Mouse (Mus musculus): ENCODE measurements around the gene Six4. TPM values are rescaled to one million over a fixed set of nuclear protein-coding genes. Genes with fewer than 3 reads are reported as not detected.

The Six4 gene
- polyA plus RNA-seq (2017; shearing (Covaris generic)): 0.22 TPM

DNA sequence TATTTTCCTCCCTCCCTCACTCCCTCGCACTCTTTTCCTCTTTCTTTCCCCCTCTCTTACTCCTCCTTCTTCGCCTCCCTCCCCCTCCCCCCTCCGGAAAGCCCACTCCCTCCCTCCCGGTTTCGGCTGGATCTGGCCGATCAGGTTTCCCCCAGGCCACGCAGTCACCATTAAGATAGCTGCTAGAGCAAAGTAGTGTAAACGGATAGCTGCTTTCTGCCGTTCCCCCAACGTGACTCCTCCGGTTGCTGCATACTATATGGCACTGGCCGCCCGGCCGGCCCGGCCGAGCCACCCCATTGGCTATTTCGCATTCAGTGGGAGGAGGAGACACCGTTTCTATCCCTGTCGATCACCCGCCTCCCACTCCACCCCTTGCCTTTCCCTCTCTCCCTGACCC is at the start of gene Six4:
Gene Six4 (minus strand): TSS at position 261 of the 400 bp plus-strand sequence.

DNA sequence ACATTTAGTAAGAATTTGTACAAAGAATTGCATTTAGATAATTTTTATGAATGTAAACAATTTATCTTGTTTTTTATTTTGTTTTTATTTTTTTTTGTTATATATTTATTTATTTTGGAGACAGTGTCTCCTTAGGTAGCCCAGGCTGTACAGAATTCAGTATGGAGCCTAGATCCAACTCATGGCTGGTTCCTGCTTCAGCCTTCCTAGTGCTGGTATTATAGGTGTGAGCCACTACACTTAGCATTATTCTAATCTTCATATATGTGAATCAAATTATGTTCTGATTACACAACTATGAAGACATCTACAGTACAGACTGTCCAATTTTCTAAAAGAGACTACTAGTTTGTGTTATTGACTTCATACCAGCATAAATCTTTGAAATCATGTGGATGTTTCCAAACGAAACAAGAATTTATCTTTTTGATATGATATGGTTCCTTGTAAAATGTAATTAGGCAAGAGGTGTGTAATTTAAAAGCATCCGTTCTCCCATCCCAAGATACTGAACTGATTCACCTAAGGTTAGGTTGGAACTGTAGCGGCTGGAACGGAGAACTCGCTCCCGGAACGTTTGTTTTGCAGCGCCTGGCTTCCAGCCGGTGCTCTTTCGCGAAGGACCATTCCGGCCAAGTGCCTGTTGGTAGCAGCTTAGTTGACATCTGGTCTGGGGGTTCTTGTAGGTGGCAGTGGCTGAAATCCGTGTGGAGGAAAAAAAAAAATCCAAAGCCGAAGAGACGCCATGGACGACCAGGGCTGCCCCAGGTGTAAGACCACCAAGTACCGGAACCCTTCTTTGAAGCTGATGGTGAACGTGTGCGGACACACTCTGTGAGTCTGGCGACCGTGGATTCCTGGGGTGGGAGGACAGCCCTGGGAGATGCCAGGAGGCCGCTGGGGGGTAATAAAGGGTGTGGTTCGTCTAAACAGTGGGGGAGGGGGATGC is 10.1 kb upstream of the Six4 start, which contains the start of gene Mnat1:
Gene Mnat1 (plus strand): TSS at position 625 of the 949 bp plus-strand sequence.

DNA sequence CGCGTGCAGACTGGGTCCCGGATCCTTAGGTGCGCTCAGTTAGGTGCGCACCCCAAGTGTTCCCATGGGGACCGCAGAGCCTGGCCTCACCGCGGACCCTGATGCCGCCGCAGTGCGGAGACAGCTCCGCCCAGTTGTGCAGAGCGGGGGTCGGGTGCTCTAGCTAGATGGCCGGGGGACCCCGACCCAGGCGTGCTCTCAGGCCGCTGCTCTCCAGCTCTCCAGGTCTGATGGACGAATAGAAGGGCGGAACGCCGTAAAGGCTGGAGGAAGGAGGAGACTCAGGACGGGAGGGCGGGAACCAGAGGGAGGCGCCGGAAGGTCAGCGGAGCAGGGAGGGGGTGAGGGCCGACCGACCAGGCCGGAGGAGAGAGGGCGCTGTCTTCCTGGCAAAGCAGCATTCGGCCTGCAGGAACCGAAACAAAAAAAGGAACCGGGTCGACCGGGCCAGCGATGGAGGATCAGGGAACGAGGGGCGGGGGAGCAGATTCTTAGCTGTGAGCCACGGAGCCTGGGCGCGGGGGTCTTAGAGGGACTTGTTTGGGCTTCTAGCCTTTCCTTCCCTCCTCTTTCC is 59.5 kb downstream of the Six4 start, which contains the start of gene Six1:
Gene Six1 (minus strand): TSS at position 220 of the 574 bp plus-strand sequence.

Other genes starting within 250 kb of the Six4 start
- not detected for gene Six6, start 173.6 kb downstream of the Six4 start, polyA plus RNA-seq (2017; shearing (Covaris generic))
- not detected for gene 4930447C04Rik, start 172.7 kb downstream of the Six4 start, polyA plus RNA-seq (2017; shearing (Covaris generic))
- 0.17 TPM for gene Six1, start 59.6 kb downstream of the Six4 start, polyA plus RNA-seq (2017; shearing (Covaris generic))
- 18.7 TPM for gene Mnat1, start 10.3 kb upstream of the Six4 start, polyA plus RNA-seq (2017; shearing (Covaris generic))
- 6.3 TPM for gene Trmt5, start 173.3 kb upstream of the Six4 start, polyA plus RNA-seq (2017; shearing (Covaris generic))
- gene Slc38a6, start 173.3 kb upstream of the Six4 start, polyA plus RNA-seq (2017; shearing (Covaris generic)): 6.3 TPM

All from effector memory CD4-positive, alpha-beta T cell, adult 7 months (primary cell).